Mouse (Mus musculus) erythroblast, embryonic 14.5 days (primary cell): Measurements from ENCODE around the gene Akirin2. TPM values are rescaled to one million over a fixed set of nuclear protein-coding genes. Genes with fewer than 3 reads are reported as not detected.

Experiments used
- H3K27me3 ChIP-seq: 2 replicates; pipeline ENCODE4 v1.6.1; 2012; ENCODE audit warnings: inconsistent platforms; ENCODE audit not compliant: control insufficient read depth
- H3K36me3 ChIP-seq: 2 replicates; pipeline ENCODE4 v1.6.1; 2012; ENCODE audit warnings: mild to moderate bottlenecking, inconsistent platforms; ENCODE audit not compliant: control insufficient read depth
- H3K4me1 ChIP-seq: 2 replicates; pipeline ENCODE4 v1.6.1; 2012; ENCODE audit warnings: inconsistent platforms; ENCODE audit not compliant: control insufficient read depth
- H3K4me3 ChIP-seq: replicated peaks from 2 replicates; pipeline ENCODE3; 2012; ENCODE audit warnings: moderate library complexity, mild to moderate bottlenecking, inconsistent platforms
- H3K9me3 ChIP-seq: 2 replicates; pipeline ENCODE4 v1.6.1; 2012; ENCODE audit warnings: low read length, inconsistent platforms, mixed read lengths; ENCODE audit not compliant: control insufficient read depth
- GATA1 ChIP-seq: IDR thresholded peaks from 2 replicates; pipeline ENCODE4 v1.6.1; 2012; ENCODE audit warnings: low read length, inconsistent platforms, mixed read lengths
- TAL1 ChIP-seq: IDR thresholded peaks from 3 replicates; pipeline ENCODE4 v1.6.1; 2012; ENCODE audit warnings: low read length, inconsistent platforms, mixed read lengths
- polyA plus RNA-seq: library from polyadenylated mRNA; stranded (reverse); fragments of >175 nt; gene quantifications from 2 replicates; pipeline ENCODE4 v1.2.3, GENCODE M21; 2012

Akirin2 gene
- polyA plus RNA-seq, 1 experiment: 12.5 TPM

DNA sequence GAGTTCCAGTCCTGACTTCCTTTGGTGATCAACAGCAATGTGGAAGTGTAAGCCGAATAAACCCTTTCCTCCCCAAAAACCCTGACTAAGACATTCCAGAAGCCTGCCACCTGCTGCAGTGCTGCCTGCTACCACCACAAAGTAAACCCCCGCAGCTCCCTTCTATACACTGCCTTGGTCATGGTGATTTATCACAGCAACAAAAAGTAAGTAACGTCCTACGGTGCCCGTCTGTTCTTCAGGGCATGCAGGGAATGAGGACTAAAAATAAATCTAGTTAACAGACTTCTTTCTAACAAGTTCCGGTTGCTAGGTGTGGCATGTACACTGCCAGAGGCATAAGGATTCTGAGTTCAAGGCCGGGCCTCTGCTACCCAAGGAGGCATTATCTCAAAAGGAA is 31.3 kb downstream of the Akirin2 start:
- H3K27me3 ChIP-seq: no peaks in the 10 kb centered on the region
- H3K9me3 ChIP-seq: no peaks in the 10 kb centered on the region
- TF ChIP-seq TAL1: no peak
- TF ChIP-seq GATA1: no peak
- H3K4me3 ChIP-seq: no peak overlapping the region
- H3K36me3 ChIP-seq: peaks cover 89% of the 10 kb centered on the region
- H3K4me1 ChIP-seq: no peaks in the 10 kb centered on the region

DNA sequence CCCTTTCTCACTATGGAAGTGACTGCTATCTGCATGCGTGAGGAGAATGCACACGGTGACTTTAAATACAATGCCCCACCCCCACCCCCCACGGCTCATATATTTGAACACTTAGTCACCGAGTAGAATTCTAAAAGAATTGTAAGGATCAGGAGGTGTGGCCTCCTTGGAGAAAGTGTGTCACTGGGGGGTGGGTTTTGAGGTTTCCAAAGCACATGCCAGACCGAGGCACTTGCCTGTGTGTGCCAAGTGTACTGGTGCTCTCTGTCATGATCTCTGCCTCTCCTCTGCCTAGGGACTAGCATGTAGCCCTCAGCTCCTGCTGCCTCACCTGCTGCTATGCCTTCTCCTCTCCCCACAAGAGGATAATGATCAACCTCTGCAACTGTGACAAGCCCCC is 31.7 kb downstream of the Akirin2 start:
- TF ChIP-seq TAL1: no peak
- TF ChIP-seq GATA1: no peak
- H3K27me3 ChIP-seq: no peaks in the 10 kb centered on the region
- H3K4me1 ChIP-seq: no peaks in the 10 kb centered on the region
- H3K4me3 ChIP-seq: no peak overlapping the region
- H3K9me3 ChIP-seq: no peaks in the 10 kb centered on the region
- peaks cover 89% of the 10 kb centered on the region for H3K36me3 ChIP-seq

DNA sequence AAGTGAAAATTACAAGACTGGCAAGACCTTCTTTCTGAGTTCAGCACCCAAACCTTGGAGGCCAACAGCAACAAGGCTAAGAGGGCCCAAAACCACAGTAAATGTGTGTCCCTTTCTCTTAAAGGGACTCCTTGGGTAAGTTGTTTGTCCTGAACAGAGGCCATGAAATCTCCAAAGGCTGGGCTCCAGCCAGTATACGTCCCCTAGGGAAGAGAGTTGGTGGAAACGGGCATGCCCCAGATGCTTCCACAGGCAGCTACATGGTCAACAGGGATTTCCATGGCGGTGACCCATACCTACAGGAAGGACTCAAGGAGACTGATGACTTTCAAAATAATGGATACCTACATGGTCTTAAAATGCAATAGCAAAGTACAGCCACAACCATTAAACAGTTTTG is 32.7 kb downstream of the Akirin2 start:
- Histone ChIP-seq H3K36me3 (peaks cover 85% of the 10 kb centered on the region), H3K4me3 (no peak overlapping the region), H3K9me3 (no peaks in the 10 kb centered on the region), H3K4me1 (no peaks in the 10 kb centered on the region), H3K27me3 (no peaks in the 10 kb centered on the region)
- no peak for TF ChIP-seq TAL1
- TF ChIP-seq GATA1: no peak

DNA sequence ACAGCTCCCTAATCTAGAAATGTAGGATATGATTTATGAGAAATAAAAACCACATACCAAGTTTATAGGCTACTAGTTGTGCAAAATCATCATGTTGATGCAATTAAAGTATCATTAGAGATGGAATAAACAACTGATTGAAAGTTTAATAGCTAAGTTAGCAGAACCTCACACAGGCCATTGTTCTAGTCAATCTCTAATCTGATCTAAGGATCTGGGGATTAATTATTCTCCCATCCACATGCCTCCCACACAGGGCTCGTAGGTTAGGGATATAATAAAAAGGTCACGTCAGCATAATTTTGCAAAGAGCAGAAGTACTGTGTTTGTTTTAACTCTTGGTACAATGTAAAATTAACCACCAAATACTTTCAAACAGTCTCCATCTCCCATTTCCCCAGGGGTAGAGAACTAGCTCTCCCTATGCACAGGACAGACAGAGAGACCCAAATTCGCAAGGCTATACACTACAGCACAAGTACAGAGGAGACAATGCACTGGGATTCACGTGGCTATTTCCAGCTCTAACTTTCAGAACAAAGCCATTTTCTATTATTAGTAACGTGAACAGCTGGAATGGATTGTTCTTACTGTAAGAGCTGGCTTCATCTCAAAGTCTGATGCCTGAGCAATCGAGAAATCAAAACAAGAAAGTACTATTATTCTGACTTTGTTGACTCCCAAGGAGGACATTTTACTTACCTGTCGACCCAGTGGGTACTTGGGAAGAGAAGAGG is 34.3 kb downstream of the Akirin2 start:
- no peaks in the 10 kb centered on the region for H3K9me3 ChIP-seq
- no peaks in the 10 kb centered on the region for H3K4me1 ChIP-seq
- H3K27me3 ChIP-seq: no peaks in the 10 kb centered on the region
- H3K36me3 ChIP-seq: peaks cover 76% of the 10 kb centered on the region
- H3K4me3 ChIP-seq: no peak overlapping the region
- TF ChIP-seq TAL1: no peak
- no peak for TF ChIP-seq GATA1

DNA sequence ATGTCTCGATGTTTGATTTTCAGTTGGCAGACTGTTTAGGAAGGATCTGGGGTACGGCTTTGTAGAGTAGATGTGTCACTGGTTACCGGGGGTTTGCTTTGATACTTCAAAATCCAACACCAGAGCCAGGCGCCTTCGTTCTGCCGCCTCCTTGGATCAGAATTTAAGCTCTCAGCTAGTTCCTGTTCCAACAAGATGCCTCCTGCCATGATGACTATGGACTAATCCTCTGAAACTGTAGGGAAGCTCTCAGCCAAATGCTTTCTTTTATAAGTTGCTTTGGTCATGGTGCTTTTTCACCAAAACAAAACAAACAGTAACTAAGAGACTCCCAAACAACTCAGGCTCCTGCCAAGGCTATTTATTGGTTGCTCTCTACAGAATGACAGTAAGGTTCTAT is 52.4 kb downstream of the Akirin2 start:
- no peak for TF ChIP-seq GATA1
- no peak for TF ChIP-seq TAL1
- H3K4me3 ChIP-seq: no peak overlapping the region
- no peaks in the 10 kb centered on the region for H3K4me1 ChIP-seq
- peaks cover 76% of the 10 kb centered on the region for H3K36me3 ChIP-seq
- H3K27me3 ChIP-seq: no peaks in the 10 kb centered on the region
- H3K9me3 ChIP-seq: no peaks in the 10 kb centered on the region

DNA sequence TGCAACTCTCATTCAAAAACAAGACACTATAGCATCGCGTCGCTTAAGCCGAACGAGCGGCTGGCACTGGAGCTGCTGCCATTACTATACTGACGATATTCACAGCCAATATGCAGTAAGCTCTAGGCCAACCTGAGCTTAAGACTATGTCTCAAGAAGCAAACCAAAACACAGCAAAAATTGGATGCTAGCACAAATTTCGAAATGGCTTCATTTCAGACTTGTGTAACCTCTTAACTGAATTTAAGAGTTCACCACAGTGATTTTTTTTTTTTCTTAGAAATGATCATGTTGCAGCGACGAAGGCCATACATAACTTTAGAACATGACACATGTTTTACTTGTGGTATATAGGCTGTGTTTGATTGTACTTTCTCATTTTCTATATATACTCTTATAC is 55.9 kb downstream of the Akirin2 start:
- TF ChIP-seq TAL1: no peak
- no peak for TF ChIP-seq GATA1
- H3K9me3 ChIP-seq: no peaks in the 10 kb centered on the region
- peaks cover 64% of the 10 kb centered on the region for H3K36me3 ChIP-seq
- no peaks in the 10 kb centered on the region for H3K27me3 ChIP-seq
- H3K4me1 ChIP-seq: no peaks in the 10 kb centered on the region
- no peak overlapping the region for H3K4me3 ChIP-seq

DNA sequence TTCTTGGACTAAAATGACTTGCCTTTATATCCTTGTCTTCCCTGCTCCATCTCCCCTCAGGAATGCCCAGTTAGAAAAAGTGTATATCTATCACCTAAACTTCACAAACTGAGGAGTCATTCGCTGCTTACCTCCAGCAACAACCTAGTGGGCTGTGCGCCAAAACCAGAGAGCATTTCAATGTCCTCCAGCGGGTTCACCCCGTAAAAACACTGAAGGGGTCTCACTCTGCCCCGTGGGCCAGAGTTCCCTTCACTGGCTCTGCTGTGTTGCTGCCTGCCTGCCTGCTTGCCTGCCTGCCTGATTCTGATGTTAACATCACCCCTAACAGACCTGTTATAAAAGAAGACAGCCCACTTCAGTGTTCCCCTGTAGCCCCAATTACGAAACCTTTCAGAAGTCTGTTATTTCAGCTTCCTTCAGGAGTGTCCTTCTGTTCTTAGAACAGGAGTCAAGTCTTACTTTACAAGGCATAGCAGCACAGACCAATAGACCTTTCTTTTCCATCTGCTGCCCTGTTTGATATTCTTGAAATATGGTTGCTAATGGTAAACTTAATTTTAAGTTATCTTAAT is 62.9 kb downstream of the Akirin2 start:
- Histone ChIP-seq H3K4me3 (peak overlapping the region; percentile 97), H3K27me3 (no peaks in the 10 kb centered on the region), H3K4me1 (peaks cover 38% of the 10 kb centered on the region), H3K36me3 (peaks cover 21% of the 10 kb centered on the region), H3K9me3 (no peaks in the 10 kb centered on the region)
- no peak for TF ChIP-seq TAL1
- no peak for TF ChIP-seq GATA1

DNA sequence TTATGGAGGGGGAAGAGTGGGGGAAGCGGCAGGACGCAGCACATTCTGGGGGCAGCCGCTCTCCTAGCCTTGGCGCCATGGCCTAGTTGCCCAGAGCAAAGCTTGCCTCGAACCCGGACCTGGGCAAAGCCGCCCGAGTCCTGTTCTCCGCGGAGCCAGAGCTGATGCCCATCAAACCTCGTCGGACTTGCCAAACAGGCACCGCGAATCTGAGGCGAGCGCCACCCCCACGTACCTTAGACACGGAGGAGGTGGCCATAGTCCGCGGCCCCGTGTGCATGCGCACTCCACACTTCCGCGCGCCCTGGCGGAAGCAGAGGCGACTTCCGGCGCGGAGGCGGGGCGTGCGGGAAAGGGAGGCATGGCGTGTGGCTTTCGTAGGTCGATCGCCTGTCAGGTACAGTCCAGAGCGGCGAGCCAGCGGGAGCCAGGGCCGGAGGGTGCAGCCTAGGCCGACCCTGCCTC is 63.9 kb downstream of the Akirin2 start, which contains the start of the genes Orc3 and Rars2:
Gene Orc3 (minus strand): TSS at position 315 of the 465 bp plus-strand sequence.
Gene Rars2 (plus strand): TSS at position 328 of the 465 bp plus-strand sequence.
- peaks cover 38% of the 10 kb centered on the region for H3K4me1 ChIP-seq
- TF ChIP-seq GATA1: no peak
- no peak for TF ChIP-seq TAL1
- peaks cover 12% of the 10 kb centered on the region for H3K36me3 ChIP-seq

DNA sequence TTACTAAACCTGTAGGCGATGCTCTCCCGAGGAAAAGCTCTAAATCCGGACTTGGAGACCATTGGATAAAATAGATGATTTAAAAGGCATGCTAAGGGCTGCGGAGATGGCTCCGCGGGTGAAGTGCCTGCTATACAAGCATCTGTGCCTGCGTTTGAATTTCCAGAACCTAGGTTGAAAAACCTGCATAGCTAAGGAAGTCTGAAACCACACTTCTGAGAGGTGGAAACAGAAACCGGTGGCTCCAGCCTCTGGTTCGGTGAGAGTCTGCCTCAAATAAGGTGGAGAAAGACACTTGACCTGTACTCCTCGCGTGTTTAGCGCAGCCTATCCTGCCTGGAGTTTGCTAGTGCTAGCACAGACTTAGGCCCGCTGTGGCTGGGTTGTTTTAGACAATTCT is 64.6 kb downstream of the Akirin2 start:
- Histone ChIP-seq H3K36me3 (peaks cover 8% of the 10 kb centered on the region), H3K9me3 (no peaks in the 10 kb centered on the region), H3K27me3 (no peaks in the 10 kb centered on the region), H3K4me3 (peak overlapping the region; percentile 97), H3K4me1 (peaks cover 38% of the 10 kb centered on the region)
- TF ChIP-seq TAL1 (no peak), GATA1 (no peak)

More for the DNA sequence above, 63.9 kb downstream of the Akirin2 start, which contains the start of the genes Orc3 and Rars2:
- Histone ChIP-seq H3K9me3 (no peaks in the 10 kb centered on the region), H3K4me3 (peak within 1 kb of the TSS; percentile 97), H3K27me3 (no peaks in the 10 kb centered on the region)
